Mouse (Mus musculus) liver (tissue): ENCODE results near the gene Rgs13.

Source experiments
- DNase-seq: peaks from one replicate; pipeline ENCODE4 v3.0.0-alpha.2; 2020; ENCODE audit warnings: mixed read lengths

The Rgs13 gene

GRCm38 (mm10) chr1:144177166-144177565, at the start of gene Rgs13:
Gene Rgs13 (minus strand): TSS chr1:144177372.
- no peak for DNase-seq

GRCm38 (mm10) chr1:144215230-144215629, 38.1 kb upstream of the Rgs13 start:
- DNase-seq: no peak

- no peak for DNase-seq
Measured at GRCm38 (mm10) chr1:144210912-144211311, 33.7 kb upstream of the Rgs13 start.

GRCm38 (mm10) chr1:144206281-144207061, 29.3 kb upstream of the Rgs13 start:
- DNase-seq: no peak

- DNase-seq: no peak
Measured at GRCm38 (mm10) chr1:144204766-144205165, 27.6 kb upstream of the Rgs13 start.

GRCm38 (mm10) chr1:144202939-144203338, 25.8 kb upstream of the Rgs13 start:
- no peak for DNase-seq

GRCm38 (mm10) chr1:144200496-144200895, 23.3 kb upstream of the Rgs13 start:
- DNase-seq: no peak

GRCm38 (mm10) chr1:144199538-144199937, 22.4 kb upstream of the Rgs13 start:
- no peak for DNase-seq

- peak; percentile 15 for DNase-seq
Measured at GRCm38 (mm10) chr1:144197684-144198083, 20.5 kb upstream of the Rgs13 start.

GRCm38 (mm10) chr1:144186655-144187396, 9.7 kb upstream of the Rgs13 start:
- DNase-seq: no peak

GRCm38 (mm10) chr1:144184955-144185715, 8.0 kb upstream of the Rgs13 start:
- no peak for DNase-seq

- DNase-seq: no peak
Measured at GRCm38 (mm10) chr1:144183622-144184021, 6.5 kb upstream of the Rgs13 start.

GRCm38 (mm10) chr1:144179559-144179958, 2.4 kb upstream of the Rgs13 start:
- DNase-seq: no peak

- DNase-seq: no peak
Measured at GRCm38 (mm10) chr1:144178281-144178957, 1.2 kb upstream of the Rgs13 start.

- no peak for DNase-seq
Measured at GRCm38 (mm10) chr1:144177620-144178019, 448 bp upstream of the Rgs13 start.

GRCm38 (mm10) chr1:144174760-144175159, 2.4 kb downstream of the Rgs13 start:
- DNase-seq: no peak

GRCm38 (mm10) chr1:144173568-144174036, 3.6 kb downstream of the Rgs13 start:
- DNase-seq: no peak

GRCm38 (mm10) chr1:144168921-144169320, 8.3 kb downstream of the Rgs13 start:
- DNase-seq: no peak

- no peak for DNase-seq
Measured at GRCm38 (mm10) chr1:144167761-144168160, 9.4 kb downstream of the Rgs13 start.

GRCm38 (mm10) chr1:144166897-144167296, 10.3 kb downstream of the Rgs13 start:
- no peak for DNase-seq

GRCm38 (mm10) chr1:144166275-144166674, 10.9 kb downstream of the Rgs13 start:
- DNase-seq: no peak

GRCm38 (mm10) chr1:144152526-144152925, 24.6 kb downstream of the Rgs13 start:
- DNase-seq: no peak

- DNase-seq: no peak
Measured at GRCm38 (mm10) chr1:144152184-144152525, 25.0 kb downstream of the Rgs13 start.
